Mouse (Mus musculus) adrenal gland, adult 10 weeks (tissue): ENCODE results near the gene Ptprd. TPM values are rescaled to one million over a fixed set of nuclear protein-coding genes. Genes with fewer than 3 reads are reported as not detected.

Source experiments
- polyA plus RNA-seq: library from polyadenylated mRNA; stranded (reverse); fragments of 350-450 nt; fragmentation: Illumina TruSeq; extraction: RNeasy Lipid Tissue Mini Kit (QIAGEN cat#74804); gene quantifications from one replicate; pipeline ENCODE4 v1.2.3, GENCODE M21; 2014; ENCODE audit warnings: low read depth, low replicate concordance

Ptprd gene
- 187 TPM for polyA plus RNA-seq

DNA sequence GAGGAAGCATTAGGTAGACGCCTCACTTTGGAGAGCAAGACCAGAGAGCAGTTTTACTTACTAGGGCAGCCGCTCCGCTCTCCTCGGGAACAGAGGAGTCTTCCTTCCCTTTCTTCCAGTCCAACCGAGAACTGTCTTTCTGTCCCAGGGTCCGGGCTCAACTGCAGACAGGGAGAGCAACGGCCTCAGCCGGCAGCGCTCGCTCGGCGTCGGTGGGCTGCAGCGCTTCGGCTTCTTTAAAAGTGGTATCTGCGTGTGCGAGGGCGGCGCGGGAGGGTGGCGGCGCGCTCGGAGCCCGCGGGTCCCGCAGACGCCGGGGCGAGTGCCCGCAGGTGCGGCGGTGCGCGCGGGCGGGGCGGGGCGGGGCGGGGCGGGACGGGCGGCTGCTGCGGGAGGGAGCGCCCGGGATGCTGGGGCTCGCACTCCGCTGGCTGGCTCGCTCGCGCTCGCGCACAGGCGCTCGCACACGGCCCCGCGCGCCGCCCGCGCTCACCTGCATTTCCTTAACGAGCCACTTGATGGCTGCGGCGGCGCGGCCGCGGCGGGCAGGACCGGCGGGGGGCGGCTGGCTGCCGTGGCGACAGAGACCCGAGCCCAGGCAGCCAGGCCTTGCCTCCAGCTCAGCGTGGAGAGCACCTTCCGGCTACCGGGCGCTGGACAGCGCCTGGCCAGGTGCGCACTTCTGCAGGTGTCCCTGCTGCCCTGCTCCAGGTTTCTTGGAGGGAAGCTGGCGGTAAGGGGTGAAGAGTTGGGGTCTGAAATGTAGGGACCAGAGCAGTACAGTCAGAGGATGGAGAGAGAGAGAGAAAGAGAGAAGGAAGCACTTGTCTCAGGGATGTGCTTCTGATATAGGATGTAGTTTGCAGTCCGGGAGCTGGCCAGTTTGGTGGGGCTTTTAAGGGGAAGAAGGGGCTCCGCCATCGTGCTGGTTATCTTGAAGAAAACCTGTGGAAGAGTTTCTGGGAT is at the start of gene Ptprd:
Gene Ptprd, minus strand, starts transcription at position 433 of the 966 bp plus-strand sequence.

